Mouse (Mus musculus): Measurements from ENCODE around the gene Nfatc2ip. TPM values are rescaled to one million over a fixed set of nuclear protein-coding genes. Genes with fewer than 3 reads are reported as not detected.

The Nfatc2ip gene
- polyA plus RNA-seq, 1 experiment from 2014 or later: 3.8 TPM

DNA sequence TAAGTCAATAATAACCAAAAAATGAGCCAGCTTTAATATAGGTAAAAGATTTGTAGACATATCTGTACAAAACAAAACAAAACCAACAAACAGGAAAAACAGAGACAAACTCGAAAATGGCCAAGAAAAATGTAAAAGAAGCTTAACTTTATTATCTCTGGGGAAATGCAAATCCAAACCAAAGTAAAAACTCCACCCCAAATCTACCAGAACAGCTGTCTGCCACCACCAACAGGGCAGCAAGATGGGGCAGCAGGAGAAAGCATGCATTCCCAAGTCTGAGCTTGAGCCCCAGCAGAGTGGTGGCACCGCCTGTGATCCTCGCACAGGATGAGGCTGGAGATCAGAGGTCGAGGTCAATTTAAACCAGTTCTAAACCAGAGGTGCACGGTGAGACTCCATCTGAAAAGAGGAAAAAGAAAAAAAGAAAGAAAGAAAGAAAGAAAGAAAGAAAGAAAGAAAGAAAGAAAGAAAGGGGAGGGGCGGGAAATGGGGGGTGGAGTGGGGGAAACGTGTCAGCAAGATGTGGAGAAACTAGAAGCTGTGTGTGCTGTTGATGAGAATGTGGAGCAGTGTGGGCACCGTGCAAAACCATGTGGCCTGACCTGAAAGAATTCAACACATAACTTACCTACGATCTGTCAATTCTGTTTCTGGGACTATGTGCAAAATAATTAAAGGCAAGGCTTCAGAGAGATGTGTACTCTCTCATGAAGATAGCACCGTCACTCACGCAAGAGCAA is 43.1 kb downstream of the Nfatc2ip start:
- Histone ChIP-seq H3K4me1 (peaks cover 2% of the 10 kb centered on the region; the same call in 1 of the 2 replicates), H3K27ac (no peak overlapping the region), H3K9me3 (replicated peaks) (no peaks in the 10 kb centered on the region), H3K27me3 (no peaks in the 10 kb centered on the region), H3K9ac (no peak overlapping the region), H3K36me3 (no peaks in the 10 kb centered on the region), H3K4me2 (replicated peaks) (no peak overlapping the region), H3K4me3 (no peak overlapping the region)
- 61% methylated on average over 11 of the region's 11 CpGs for WGBS
- no peak for ATAC-seq (ENCODE audit: low FRiP score)

DNA sequence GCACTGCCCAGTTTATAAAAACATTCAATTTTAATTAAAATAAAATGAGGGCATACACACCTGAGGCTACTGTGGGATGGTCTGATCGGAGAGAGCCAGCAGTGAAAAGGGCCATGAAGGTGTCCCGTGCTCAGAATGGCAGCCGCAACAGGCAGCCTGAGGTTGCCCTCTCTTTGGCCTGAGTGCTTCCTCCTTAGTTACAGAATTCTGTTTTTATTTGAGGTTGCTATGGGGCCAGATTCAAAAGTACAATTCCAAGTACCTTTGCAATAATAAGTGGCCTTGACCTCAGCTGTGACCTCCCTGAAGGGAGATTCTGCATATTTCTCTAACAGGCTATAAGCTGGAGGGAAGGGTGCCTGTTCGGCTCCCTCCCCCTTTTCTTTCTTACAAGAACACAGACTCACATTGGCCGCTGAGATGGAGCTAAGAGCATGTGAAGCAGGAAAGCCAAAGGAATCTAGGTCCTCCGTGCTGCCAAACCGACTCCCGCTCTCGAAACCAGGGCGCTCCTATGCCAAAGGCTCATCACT is 45.1 kb downstream of the Nfatc2ip start:
- ATAC-seq (ENCODE audit: low FRiP score): no peak
- H3K4me1 ChIP-seq: no peaks in the 10 kb centered on the region; the same call in 1 of the 2 replicates
- 58% methylated on average over 10 of the region's 10 CpGs for WGBS
- no peak overlapping the region for H3K9ac ChIP-seq
- H3K27ac ChIP-seq: no peak overlapping the region
- H3K9me3 ChIP-seq (replicated peaks): no peaks in the 10 kb centered on the region
- no peaks in the 10 kb centered on the region for H3K27me3 ChIP-seq
- no peaks in the 10 kb centered on the region for H3K36me3 ChIP-seq
- no peak overlapping the region for H3K4me3 ChIP-seq
- H3K4me2 ChIP-seq (replicated peaks): 0 out of 2 replicates have a peak overlapping the region, but pooled peaks have one; percentile 2

DNA sequence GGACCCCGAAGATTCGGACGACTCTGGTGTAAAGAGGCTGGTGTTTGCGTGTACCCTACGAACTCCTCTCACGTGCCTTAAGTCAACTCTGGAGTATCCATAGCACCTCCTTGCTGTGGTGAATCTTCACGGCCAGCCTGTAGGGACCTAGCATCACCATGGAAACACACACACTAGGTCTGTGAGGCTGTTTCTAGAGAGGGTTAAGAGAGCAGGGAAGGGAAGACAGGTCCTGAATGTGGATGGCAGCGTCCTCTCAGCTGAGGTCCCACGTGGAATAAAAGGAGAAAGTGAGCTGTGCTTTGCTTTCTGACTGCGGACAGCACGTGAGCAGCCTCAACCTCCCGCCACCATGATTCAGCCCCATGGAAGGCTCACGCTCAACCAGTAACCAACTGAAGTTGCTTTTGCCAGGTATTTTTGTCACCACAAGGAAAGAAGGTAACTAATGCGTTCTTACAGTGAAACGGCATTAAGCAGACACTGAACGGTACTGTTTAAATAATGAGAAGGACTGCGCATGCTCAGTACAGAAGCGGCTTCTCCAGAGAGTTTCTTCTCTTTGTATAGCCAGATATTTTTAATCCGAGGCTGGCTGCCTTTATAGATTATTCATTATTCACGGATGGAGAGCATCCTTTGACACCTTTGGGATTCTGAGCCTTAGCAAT is 45.7 kb downstream of the Nfatc2ip start:
- H3K4me3 ChIP-seq: no peak overlapping the region
- no peak for ATAC-seq (ENCODE audit: low FRiP score)
- no peaks in the 10 kb centered on the region; the same call in 1 of the 2 replicates for H3K4me1 ChIP-seq
- no peak overlapping the region for H3K27ac ChIP-seq
- H3K27me3 ChIP-seq: no peaks in the 10 kb centered on the region
- no peaks in the 10 kb centered on the region for H3K9me3 ChIP-seq (replicated peaks)
- peak overlapping the region; percentile 16; the same call in 1 of the 2 replicates for H3K4me2 ChIP-seq (replicated peaks)
- WGBS: 68% methylated on average over 20 of the region's 20 CpGs
- no peak overlapping the region for H3K9ac ChIP-seq
- H3K36me3 ChIP-seq: no peaks in the 10 kb centered on the region

DNA sequence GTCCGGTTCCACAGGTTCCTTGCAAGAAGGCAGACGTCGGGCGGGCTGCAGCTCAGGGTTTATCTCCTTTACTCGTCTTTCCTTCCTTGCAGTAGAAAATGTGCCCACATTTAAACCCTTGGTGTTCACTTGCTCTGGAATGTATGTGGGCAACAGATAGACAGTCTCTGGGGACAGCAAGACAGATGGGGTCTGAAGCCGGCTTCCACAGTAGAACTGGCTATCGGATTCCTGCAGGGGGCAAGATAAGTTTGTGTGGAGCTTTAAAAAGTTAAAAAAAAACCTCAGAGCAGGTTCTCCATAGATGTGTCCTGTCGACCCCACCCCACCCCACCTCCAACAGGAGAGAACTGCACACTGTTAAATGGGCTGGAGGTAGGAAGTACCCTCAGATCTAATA is 48.2 kb downstream of the Nfatc2ip start:
- ATAC-seq (ENCODE audit: low FRiP score): no peak
- Histone ChIP-seq H3K4me2 (replicated peaks) (no peak overlapping the region), H3K4me3 (no peak overlapping the region), H3K4me1 (no peaks in the 10 kb centered on the region), H3K27ac (no peak overlapping the region), H3K27me3 (peaks cover 3% of the 10 kb centered on the region; the same call in 1 of the 2 replicates), H3K36me3 (no peaks in the 10 kb centered on the region), H3K9ac (no peak overlapping the region), H3K9me3 (replicated peaks) (no peaks in the 10 kb centered on the region)
- 75% methylated on average over 8 of the region's 8 CpGs for WGBS

DNA sequence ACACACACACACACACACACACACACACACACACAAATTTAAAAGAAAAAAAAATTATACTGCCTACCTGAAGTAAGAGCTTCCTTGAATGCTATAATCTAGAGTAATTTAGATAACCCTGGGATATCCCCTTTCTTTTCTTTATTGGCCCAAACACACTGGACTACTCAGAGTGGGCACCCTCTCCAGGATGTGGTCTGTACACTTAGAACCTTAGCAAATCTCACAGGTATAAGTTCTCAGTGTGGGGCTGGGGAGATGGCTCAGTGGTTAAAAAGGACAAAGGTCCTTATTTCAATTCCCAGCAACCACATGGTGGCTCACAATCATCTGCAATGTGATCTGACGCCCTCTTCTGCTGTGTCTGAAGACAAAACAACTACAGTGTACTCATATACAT is 49.4 kb downstream of the Nfatc2ip start:
- Histone ChIP-seq H3K27me3 (peaks cover 3% of the 10 kb centered on the region; the same call in 1 of the 2 replicates), H3K9me3 (replicated peaks) (no peaks in the 10 kb centered on the region), H3K9ac (no peak overlapping the region), H3K4me1 (no peaks in the 10 kb centered on the region), H3K4me2 (replicated peaks) (no peak overlapping the region), H3K36me3 (no peaks in the 10 kb centered on the region), H3K4me3 (no peak overlapping the region), H3K27ac (no peak overlapping the region)
- 48% methylated on average over 1 of the region's 1 CpGs for WGBS
- ATAC-seq (ENCODE audit: low FRiP score): no peak

DNA sequence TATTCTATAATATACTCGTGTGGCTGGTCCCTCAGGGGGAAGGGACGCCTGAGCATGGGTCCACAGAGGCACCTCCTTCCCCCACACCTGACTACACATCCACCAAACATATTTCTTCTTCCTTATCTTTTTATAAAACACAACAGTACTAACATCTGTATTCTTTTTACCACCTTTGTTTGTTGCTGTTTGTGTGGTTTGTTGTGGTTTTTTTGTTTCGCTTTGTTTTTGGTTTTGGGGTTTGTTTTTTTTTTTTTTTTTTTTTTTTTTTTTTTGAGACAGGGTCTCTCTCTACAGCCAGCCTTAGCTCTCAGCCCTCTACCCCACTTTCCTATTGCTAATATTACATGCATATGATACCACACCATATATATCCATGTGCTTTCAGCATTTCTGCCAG is 50.6 kb downstream of the Nfatc2ip start:
- Histone ChIP-seq H3K36me3 (no peaks in the 10 kb centered on the region), H3K4me3 (no peak overlapping the region), H3K9ac (no peak overlapping the region), H3K27me3 (peaks cover 3% of the 10 kb centered on the region; the same call in 1 of the 2 replicates), H3K27ac (no peak overlapping the region), H3K4me2 (replicated peaks) (no peak overlapping the region), H3K9me3 (replicated peaks) (no peaks in the 10 kb centered on the region), H3K4me1 (no peaks in the 10 kb centered on the region)
- 63% methylated on average over 3 of the region's 3 CpGs for WGBS
- ATAC-seq (ENCODE audit: low FRiP score): no peak

DNA sequence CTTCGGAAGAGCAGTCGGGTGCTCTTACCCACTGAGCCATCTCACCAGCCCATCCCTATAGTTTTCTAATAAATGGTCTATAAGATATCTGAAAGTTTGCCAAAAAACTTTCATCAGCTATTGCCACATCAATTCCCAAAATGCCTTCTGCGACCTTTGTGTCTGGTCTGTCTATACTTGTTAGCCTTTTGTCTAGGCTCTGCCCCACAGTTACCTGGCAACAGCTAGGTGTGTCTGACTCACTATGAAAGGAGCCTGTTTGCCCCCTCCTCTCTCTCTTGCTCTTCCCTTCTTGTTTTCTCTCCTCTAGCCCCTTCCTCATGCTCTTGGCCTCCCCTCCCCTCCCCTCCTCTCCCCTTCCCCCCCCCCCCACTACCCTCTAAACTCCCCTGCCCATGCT is 51.0 kb downstream of the Nfatc2ip start:
- H3K4me1 ChIP-seq: no peaks in the 10 kb centered on the region
- H3K4me2 ChIP-seq (replicated peaks): no peak overlapping the region
- H3K27ac ChIP-seq: no peak overlapping the region
- H3K4me3 ChIP-seq: no peak overlapping the region
- no peaks in the 10 kb centered on the region for H3K9me3 ChIP-seq (replicated peaks)
- 68% methylated on average over 3 of the region's 3 CpGs for WGBS
- no peak for ATAC-seq (ENCODE audit: low FRiP score)
- no peaks in the 10 kb centered on the region for H3K36me3 ChIP-seq
- no peak overlapping the region for H3K9ac ChIP-seq
- H3K27me3 ChIP-seq: peaks cover 3% of the 10 kb centered on the region; the same call in 1 of the 2 replicates

DNA sequence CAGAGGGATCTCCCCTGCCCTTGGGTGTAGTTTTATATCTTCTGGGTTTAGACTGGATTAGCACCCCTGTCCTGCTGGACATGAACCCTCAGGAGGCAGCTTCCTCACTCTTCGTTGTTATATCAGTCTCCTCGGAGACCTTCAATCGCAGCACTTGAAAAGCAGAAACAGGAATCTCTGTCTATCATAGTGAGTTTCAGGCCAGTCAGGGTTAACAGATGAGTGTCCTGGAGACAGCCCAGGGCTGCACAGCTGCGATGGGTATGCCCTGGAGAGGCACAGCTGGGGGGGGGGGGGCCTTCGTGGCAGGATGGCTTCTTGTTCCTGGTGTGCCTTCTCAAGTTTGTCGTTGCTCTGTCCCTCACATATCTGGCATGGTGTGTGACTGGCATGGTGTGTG is 55.6 kb downstream of the Nfatc2ip start:
- Histone ChIP-seq H3K9ac (no peak overlapping the region), H3K27ac (no peak overlapping the region), H3K36me3 (no peaks in the 10 kb centered on the region), H3K4me2 (replicated peaks) (no peak overlapping the region), H3K4me1 (no peaks in the 10 kb centered on the region), H3K9me3 (replicated peaks) (no peaks in the 10 kb centered on the region), H3K4me3 (no peak overlapping the region), H3K27me3 (peaks cover 3% of the 10 kb centered on the region; the same call in 1 of the 2 replicates)
- ATAC-seq (ENCODE audit: low FRiP score): no peak
- WGBS: 47% methylated on average over 6 of the region's 6 CpGs

DNA sequence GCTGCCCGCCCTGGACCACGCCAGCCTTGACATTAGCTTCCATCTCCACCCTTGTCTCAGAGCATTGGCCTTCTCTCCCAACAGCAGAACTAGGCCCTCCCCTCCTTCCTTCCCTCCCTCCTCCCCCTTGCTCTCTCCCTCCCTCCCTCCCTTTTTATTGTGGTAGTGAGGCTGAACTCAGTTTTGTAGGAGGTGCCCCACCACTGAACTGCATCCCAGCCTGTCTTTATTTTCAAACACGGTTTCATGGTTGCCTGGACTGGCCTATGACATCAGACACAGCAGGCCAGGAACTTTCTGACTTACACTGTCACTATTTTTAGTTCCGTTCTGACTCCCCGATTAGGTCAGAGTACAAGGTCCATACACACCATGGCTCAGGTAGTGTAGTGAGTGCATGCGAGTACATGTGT is 56.3 kb downstream of the Nfatc2ip start:
- Histone ChIP-seq H3K9ac (no peak overlapping the region), H3K4me2 (replicated peaks) (no peak overlapping the region), H3K4me1 (no peaks in the 10 kb centered on the region), H3K9me3 (replicated peaks) (no peaks in the 10 kb centered on the region), H3K27ac (no peak overlapping the region), H3K4me3 (no peak overlapping the region), H3K27me3 (peaks cover 3% of the 10 kb centered on the region; the same call in 1 of the 2 replicates), H3K36me3 (no peaks in the 10 kb centered on the region)
- WGBS: 72% methylated on average over 6 of the region's 6 CpGs
- ATAC-seq (ENCODE audit: low FRiP score): no peak

DNA sequence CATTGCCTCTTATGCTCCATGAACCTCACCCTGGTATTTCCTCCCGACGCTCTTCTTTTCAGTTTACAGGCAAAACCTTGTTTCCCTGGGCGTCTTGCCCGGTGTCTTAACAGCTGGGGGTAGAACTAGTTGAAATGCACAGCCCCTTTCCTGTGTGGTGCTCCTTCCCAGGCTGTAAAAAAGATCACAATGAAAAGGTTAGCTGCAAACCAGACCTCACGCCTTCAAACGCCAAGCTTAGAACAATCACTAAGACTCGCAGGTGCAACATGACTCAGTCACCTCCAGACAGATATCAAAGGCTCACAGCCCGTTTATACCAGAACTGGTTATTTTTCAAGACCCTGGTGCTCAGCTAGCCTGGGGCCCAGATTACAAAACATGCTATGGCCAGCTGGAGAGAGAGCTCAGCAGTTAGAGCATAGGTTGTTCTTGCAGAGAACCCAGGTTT is 57.0 kb downstream of the Nfatc2ip start:
- H3K9me3 ChIP-seq (replicated peaks): no peaks in the 10 kb centered on the region
- no peak overlapping the region for H3K4me3 ChIP-seq
- no peak overlapping the region for H3K4me2 ChIP-seq (replicated peaks)
- no peak overlapping the region for H3K27ac ChIP-seq
- peaks cover 2% of the 10 kb centered on the region; the same call in 1 of the 2 replicates for H3K27me3 ChIP-seq
- WGBS: 76% methylated on average over 8 of the region's 8 CpGs
- H3K36me3 ChIP-seq: no peaks in the 10 kb centered on the region
- no peak for ATAC-seq (ENCODE audit: low FRiP score)
- H3K4me1 ChIP-seq: no peaks in the 10 kb centered on the region
- no peak overlapping the region for H3K9ac ChIP-seq

DNA sequence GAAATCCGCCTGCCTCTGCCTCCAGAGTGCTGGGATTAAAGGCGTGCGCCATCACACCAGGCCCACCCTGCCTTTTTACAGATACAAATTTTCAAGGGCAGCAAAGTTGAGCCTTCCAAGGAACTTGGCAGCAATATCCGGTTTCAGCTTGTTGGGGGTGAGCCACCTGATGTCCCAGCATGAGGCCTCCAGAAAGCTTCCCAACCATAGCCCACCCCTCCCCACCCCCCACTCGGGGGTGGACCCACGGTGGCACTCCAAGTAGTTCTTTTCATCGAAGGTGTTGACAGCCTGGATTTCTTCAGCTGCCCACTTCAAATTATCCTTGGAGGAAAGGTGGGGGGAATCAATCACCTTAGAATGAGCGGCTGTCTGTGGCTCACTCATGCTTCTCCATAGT is 57.6 kb downstream of the Nfatc2ip start:
- Histone ChIP-seq H3K36me3 (no peaks in the 10 kb centered on the region), H3K9me3 (replicated peaks) (no peaks in the 10 kb centered on the region), H3K9ac (no peak overlapping the region), H3K27ac (no peak overlapping the region), H3K27me3 (no peaks in the 10 kb centered on the region), H3K4me3 (no peak overlapping the region), H3K4me1 (no peaks in the 10 kb centered on the region), H3K4me2 (replicated peaks) (no peak overlapping the region)
- WGBS: 80% methylated on average over 8 of the region's 8 CpGs
- ATAC-seq (ENCODE audit: low FRiP score): no peak

DNA sequence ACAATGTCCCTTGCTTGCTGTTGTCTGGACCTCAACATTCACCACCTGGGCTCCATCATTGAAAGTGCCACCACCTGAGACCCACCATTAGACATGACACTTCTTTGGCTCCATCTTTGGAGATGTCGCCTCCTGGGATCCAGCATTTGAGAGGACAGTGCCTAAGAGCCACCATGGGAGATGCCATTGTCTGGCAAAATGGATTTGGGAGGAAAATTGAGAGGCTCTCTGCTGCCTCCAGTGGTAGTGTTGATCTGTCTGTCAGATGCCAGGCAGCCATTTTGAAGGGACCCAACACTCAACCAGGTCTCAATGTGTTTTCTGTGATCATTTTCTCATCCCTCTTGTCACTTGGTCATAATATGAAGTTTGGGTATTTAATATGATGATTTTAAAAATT is 61.0 kb downstream of the Nfatc2ip start:
- H3K4me3 ChIP-seq: no peak overlapping the region
- no peak for ATAC-seq (ENCODE audit: low FRiP score)
- no peak overlapping the region for H3K27ac ChIP-seq
- no peaks in the 10 kb centered on the region for H3K4me1 ChIP-seq
- no peak overlapping the region for H3K9ac ChIP-seq
- no peaks in the 10 kb centered on the region for H3K27me3 ChIP-seq
- 97% methylated on average over 1 of the region's 1 CpGs for WGBS
- H3K9me3 ChIP-seq (replicated peaks): no peaks in the 10 kb centered on the region
- no peak overlapping the region for H3K4me2 ChIP-seq (replicated peaks)
- H3K36me3 ChIP-seq: no peaks in the 10 kb centered on the region
